18 mouse cellular contexts compared by ENCODE assay signal in the genomic region with DNA sequence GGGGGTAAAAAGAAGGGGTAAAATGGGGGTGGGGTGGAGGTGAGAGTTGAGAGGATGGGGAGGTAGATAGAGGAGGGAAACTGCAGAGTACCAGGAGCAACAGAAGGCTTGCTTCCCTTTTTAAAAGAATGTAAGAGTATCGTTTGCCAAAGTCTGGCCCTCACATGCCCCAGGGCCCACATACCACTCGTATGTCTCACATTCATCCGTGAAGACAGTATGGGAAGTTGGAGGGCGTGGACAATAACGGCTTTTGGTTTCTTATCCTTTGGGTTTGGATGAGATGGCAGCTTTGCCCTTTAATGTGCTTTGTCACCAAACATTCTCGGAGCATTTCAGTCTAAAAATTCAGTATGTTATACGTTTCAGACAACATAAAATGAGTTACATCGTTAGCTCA.
"Had no signal": no experiment of that assay in that cellular context is flagged by ENCODE, and none has a peak within 500 bp of the region (broad histone marks: within the 10 kb centered on the region; RNA-seq: fewer than 3 reads in every experiment).

No protein-coding gene starts in this region.

- H3K27me3 ChIP-seq: kidney, embryonic 15.5 days; liver, embryonic 13.5 days; midbrain, embryonic 12.5 days; midbrain, embryonic 15.5 days; neural tube, embryonic 13.5 days had no signal

- H3K4me2 ChIP-seq: kidney, embryonic 15.5 days; liver, embryonic 13.5 days; midbrain, embryonic 12.5 days; midbrain, embryonic 15.5 days; neural tube, embryonic 13.5 days had no signal

- ATAC-seq: midbrain, embryonic 15.5 days had no signal

- H3K4me3 ChIP-seq: kidney, embryonic 15.5 days; left cerebral cortex, adult 2 months; liver, embryonic 13.5 days; midbrain, embryonic 12.5 days; midbrain, embryonic 15.5 days; myocyte; neural tube, embryonic 13.5 days had no signal

- H3K4me1 ChIP-seq: midbrain, embryonic 12.5 days; midbrain, embryonic 15.5 days; neural tube, embryonic 13.5 days had no signal

- H3K27ac ChIP-seq: kidney, embryonic 15.5 days; left cerebral cortex, adult 2 months; liver, embryonic 13.5 days; midbrain, embryonic 12.5 days; midbrain, embryonic 15.5 days; neural tube, embryonic 13.5 days; stomach, postnatal 0 days had no signal

- DNase-seq: kidney, adult 8-10 months; kidney, postnatal 10 days; kidney, postnatal 4 days; layer of hippocampus, adult 9-11 months; liver, embryonic 13.5 days; lung, adult 2 months; lung, postnatal 4 days; retina, postnatal 1 day; right cerebral cortex, postnatal 4 days; thymus, adult 2 months; thymus, postnatal 4 days had no signal

- H3K9ac ChIP-seq: kidney, embryonic 15.5 days; liver, embryonic 13.5 days; midbrain, embryonic 12.5 days; midbrain, embryonic 15.5 days; neural tube, embryonic 13.5 days had no signal

- H3K9me3 ChIP-seq: kidney, embryonic 15.5 days; liver, embryonic 13.5 days; midbrain, embryonic 12.5 days; midbrain, embryonic 15.5 days; neural tube, embryonic 13.5 days had no signal

- H3K36me3 ChIP-seq: kidney, embryonic 15.5 days; liver, embryonic 13.5 days; midbrain, embryonic 12.5 days; midbrain, embryonic 15.5 days; neural tube, embryonic 13.5 days had no signal
